Mouse (Mus musculus): ENCODE data around the gene Kcnk18. TPM values are rescaled to one million over a fixed set of nuclear protein-coding genes. Genes with fewer than 3 reads are reported as not detected.

Kcnk18 gene
- polyA plus RNA-seq, 1 experiment from 2014 or later = not detected

GRCm38 (mm10) chr19:59198161-59198560, 20.9 kb upstream of the Kcnk18 start:
- H3K9ac ChIP-seq (ENCODE audit: low read length) = no peak overlapping the region
- WGBS = 39% methylated on average over 7 of the region's 7 CpGs
- peaks cover 6% of the 10 kb centered on the region for H3K4me1 ChIP-seq (ENCODE audit: control insufficient read depth, insufficient read depth, low read length)
- peaks cover 51% of the 10 kb centered on the region for H3K27me3 ChIP-seq (ENCODE audit: control insufficient read depth, insufficient read depth, low read length)
- no peak overlapping the region for H3K27ac ChIP-seq (ENCODE audit: low read length)
- no peak overlapping the region for H3K4me3 ChIP-seq (ENCODE audit: low read length)
- no peaks in the 10 kb centered on the region for H3K36me3 ChIP-seq (ENCODE audit: control insufficient read depth, insufficient read depth)
- H3K4me2 ChIP-seq (ENCODE audit: low read depth, low read length) = no peak overlapping the region
- peaks cover 5% of the 10 kb centered on the region; the same call in 1 of the 2 replicates for H3K9me3 ChIP-seq (replicated peaks; ENCODE audit: control insufficient read depth, low read length)
- no peak for ATAC-seq (replicated peaks; ENCODE audit: extremely low read depth, insufficient read depth, low FRiP score)

DNA sequence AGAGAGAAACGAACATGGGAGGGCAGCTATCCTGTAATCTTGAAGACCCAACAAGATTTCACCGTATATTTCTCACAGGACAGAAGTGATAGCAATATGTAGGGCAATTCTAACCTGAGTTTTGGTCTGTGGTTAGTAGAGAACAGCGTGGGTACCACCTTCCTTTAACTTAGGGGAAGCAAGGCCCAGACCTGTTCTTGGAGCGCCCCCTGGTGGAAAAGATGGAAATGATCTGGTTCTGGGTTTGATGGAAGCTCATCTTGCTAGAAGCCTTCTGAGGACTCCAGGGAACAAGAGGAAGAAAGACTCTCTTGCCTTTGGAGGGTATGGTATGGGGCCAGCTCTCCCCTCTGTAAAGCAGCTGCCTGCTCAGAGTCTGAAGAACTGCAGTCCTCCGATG, 10.5 kb upstream of the Kcnk18 start:
- no peak overlapping the region for H3K9ac ChIP-seq (ENCODE audit: low read length)
- ATAC-seq (replicated peaks; ENCODE audit: extremely low read depth, insufficient read depth, low FRiP score) = no peak
- no peaks in the 10 kb centered on the region for H3K36me3 ChIP-seq (ENCODE audit: control insufficient read depth, insufficient read depth)
- H3K4me3 ChIP-seq (ENCODE audit: low read length) = no peak overlapping the region
- H3K4me2 ChIP-seq (ENCODE audit: low read depth, low read length) = no peak overlapping the region
- no peak overlapping the region for H3K27ac ChIP-seq (ENCODE audit: low read length)
- H3K9me3 ChIP-seq (replicated peaks; ENCODE audit: control insufficient read depth, low read length) = no peaks in the 10 kb centered on the region
- no peaks in the 10 kb centered on the region for H3K4me1 ChIP-seq (ENCODE audit: control insufficient read depth, insufficient read depth, low read length)
- peaks cover 2% of the 10 kb centered on the region; the same call in 1 of the 2 replicates for H3K27me3 ChIP-seq (ENCODE audit: control insufficient read depth, insufficient read depth, low read length)
- WGBS = 26% methylated on average over 5 of the region's 5 CpGs

DNA sequence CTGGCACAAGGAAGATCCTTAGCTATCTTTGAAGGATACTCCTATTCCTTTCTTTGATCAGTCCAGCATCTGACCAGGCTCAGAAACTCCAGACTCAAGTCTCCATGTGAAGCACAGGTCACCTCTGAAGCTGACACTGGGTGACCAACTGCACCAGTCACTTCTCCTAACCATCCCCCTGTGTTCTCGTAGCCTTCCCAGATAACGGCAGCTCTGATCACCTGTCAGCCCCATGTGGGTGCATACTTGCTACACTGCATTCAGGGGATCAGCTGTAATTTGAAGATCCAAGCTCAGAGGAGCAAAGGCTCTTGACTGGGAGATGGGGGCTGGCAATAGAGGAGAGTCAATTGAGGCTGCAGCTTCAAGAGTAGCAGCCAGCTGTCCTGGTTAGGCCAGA, 10.0 kb upstream of the Kcnk18 start:
- H3K4me2 ChIP-seq (ENCODE audit: low read depth, low read length) = no peak overlapping the region
- no peak overlapping the region for H3K27ac ChIP-seq (ENCODE audit: low read length)
- no peaks in the 10 kb centered on the region for H3K36me3 ChIP-seq (ENCODE audit: control insufficient read depth, insufficient read depth)
- no peaks in the 10 kb centered on the region for H3K4me1 ChIP-seq (ENCODE audit: control insufficient read depth, insufficient read depth, low read length)
- WGBS = 50% methylated on average over 2 of the region's 2 CpGs
- no peaks in the 10 kb centered on the region for H3K9me3 ChIP-seq (replicated peaks; ENCODE audit: control insufficient read depth, low read length)
- no peak for ATAC-seq (replicated peaks; ENCODE audit: extremely low read depth, insufficient read depth, low FRiP score)
- no peak overlapping the region for H3K9ac ChIP-seq (ENCODE audit: low read length)
- peaks cover 2% of the 10 kb centered on the region; the same call in 1 of the 2 replicates for H3K27me3 ChIP-seq (ENCODE audit: control insufficient read depth, insufficient read depth, low read length)
- no peak overlapping the region for H3K4me3 ChIP-seq (ENCODE audit: low read length)

- ATAC-seq (replicated peaks; ENCODE audit: extremely low read depth, insufficient read depth, low FRiP score) = no peak
- no peaks in the 10 kb centered on the region for H3K9me3 ChIP-seq (replicated peaks; ENCODE audit: control insufficient read depth, low read length)
- no peak overlapping the region for H3K27ac ChIP-seq (ENCODE audit: low read length)
- 76% methylated on average over 3 of the region's 3 CpGs for WGBS
- H3K4me2 ChIP-seq (ENCODE audit: low read depth, low read length) = no peak overlapping the region
- no peaks in the 10 kb centered on the region for H3K27me3 ChIP-seq (ENCODE audit: control insufficient read depth, insufficient read depth, low read length)
- no peaks in the 10 kb centered on the region for H3K4me1 ChIP-seq (ENCODE audit: control insufficient read depth, insufficient read depth, low read length)
- H3K9ac ChIP-seq (ENCODE audit: low read length) = no peak overlapping the region
- H3K4me3 ChIP-seq (ENCODE audit: low read length) = no peak overlapping the region
- H3K36me3 ChIP-seq (ENCODE audit: control insufficient read depth, insufficient read depth) = no peaks in the 10 kb centered on the region
Measured at GRCm38 (mm10) chr19:59216891-59217290, 2.1 kb upstream of the Kcnk18 start.

- WGBS = 51% methylated on average over 3 of the region's 3 CpGs
- no peak for ATAC-seq (replicated peaks; ENCODE audit: extremely low read depth, insufficient read depth, low FRiP score)
- H3K4me3 ChIP-seq (ENCODE audit: low read length) = no peak overlapping the region
- H3K27ac ChIP-seq (ENCODE audit: low read length) = no peak overlapping the region
- no peak overlapping the region for H3K4me2 ChIP-seq (ENCODE audit: low read depth, low read length)
- no peak overlapping the region for H3K9ac ChIP-seq (ENCODE audit: low read length)
- H3K27me3 ChIP-seq (ENCODE audit: control insufficient read depth, insufficient read depth, low read length) = no peaks in the 10 kb centered on the region
- H3K9me3 ChIP-seq (replicated peaks; ENCODE audit: control insufficient read depth, low read length) = no peaks in the 10 kb centered on the region
- no peaks in the 10 kb centered on the region for H3K36me3 ChIP-seq (ENCODE audit: control insufficient read depth, insufficient read depth)
- no peaks in the 10 kb centered on the region for H3K4me1 ChIP-seq (ENCODE audit: control insufficient read depth, insufficient read depth, low read length)
Measured at GRCm38 (mm10) chr19:59221131-59221530, 2.1 kb downstream of the Kcnk18 start.

DNA sequence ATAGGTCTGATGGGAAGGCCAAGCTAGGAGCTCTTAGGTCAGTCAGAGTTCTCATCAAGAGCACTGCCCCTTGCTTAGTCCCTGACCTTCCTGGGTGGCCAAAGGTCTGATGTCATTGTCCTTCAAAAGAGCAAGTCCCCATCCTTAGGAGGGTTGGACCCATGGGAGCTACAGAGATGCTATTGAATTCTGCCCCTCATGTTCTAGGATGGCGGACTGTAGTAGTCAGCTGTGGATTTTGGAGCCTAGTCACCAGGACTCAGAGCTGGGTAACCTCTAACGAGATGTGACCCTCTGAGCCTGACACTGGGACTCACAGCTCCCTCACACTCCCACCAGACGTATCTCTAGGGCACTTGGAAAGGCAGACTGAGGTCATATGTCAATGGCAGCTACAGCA, 9.4 kb downstream of the Kcnk18 start:
- no peak for ATAC-seq (replicated peaks; ENCODE audit: extremely low read depth, insufficient read depth, low FRiP score)
- H3K4me1 ChIP-seq (ENCODE audit: control insufficient read depth, insufficient read depth, low read length) = no peaks in the 10 kb centered on the region
- no peak overlapping the region for H3K9ac ChIP-seq (ENCODE audit: low read length)
- H3K27ac ChIP-seq (ENCODE audit: low read length) = no peak overlapping the region
- H3K4me2 ChIP-seq (ENCODE audit: low read depth, low read length) = no peak overlapping the region
- no peaks in the 10 kb centered on the region for H3K27me3 ChIP-seq (ENCODE audit: control insufficient read depth, insufficient read depth, low read length)
- no peaks in the 10 kb centered on the region for H3K9me3 ChIP-seq (replicated peaks; ENCODE audit: control insufficient read depth, low read length)
- no peaks in the 10 kb centered on the region for H3K36me3 ChIP-seq (ENCODE audit: control insufficient read depth, insufficient read depth)
- WGBS = 50% methylated on average over 3 of the region's 3 CpGs
- H3K4me3 ChIP-seq (ENCODE audit: low read length) = no peak overlapping the region

GRCm38 (mm10) chr19:59232786-59233185, 13.8 kb downstream of the Kcnk18 start:
- 55% methylated on average over 5 of the region's 5 CpGs for WGBS

DNA sequence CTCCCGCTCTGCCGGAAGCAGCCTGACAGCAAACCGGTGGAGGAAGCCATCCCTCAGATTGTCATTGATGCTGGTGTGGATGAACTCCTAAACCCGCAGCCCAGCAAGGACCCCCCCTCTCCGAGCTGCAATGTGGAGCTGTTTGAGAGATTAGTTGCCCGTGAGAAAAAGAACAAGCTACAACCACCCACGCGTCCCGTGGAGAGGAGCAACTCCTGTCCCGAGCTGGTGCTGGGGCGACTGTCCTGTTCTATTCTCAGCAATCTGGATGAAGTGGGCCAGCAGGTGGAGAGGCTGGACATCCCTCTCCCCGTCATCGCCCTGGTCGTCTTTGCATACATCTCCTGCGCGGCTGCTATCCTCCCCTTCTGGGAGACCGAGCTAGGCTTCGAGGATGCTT, 16.0 kb downstream of the Kcnk18 start:
- whole genome bisulfite sequencing = 71% methylated on average over 18 of the region's 18 CpGs
- Histone ChIP-seq H3K9me3 (replicated peaks; ENCODE audit: control insufficient read depth, low read length) (0 out of 2 replicates have a peak, but pooled peaks cover 3% of the 10 kb centered on the region), H3K4me3 (ENCODE audit: low read length) (no peak overlapping the region), H3K9ac (ENCODE audit: low read length) (no peak overlapping the region), H3K27ac (ENCODE audit: low read length) (no peak overlapping the region), H3K27me3 (ENCODE audit: control insufficient read depth, insufficient read depth, low read length) (peaks cover 5% of the 10 kb centered on the region; the same call in 1 of the 2 replicates), H3K4me1 (ENCODE audit: control insufficient read depth, insufficient read depth, low read length) (no peaks in the 10 kb centered on the region), H3K4me2 (ENCODE audit: low read depth, low read length) (no peak overlapping the region), H3K36me3 (ENCODE audit: control insufficient read depth, insufficient read depth) (no peaks in the 10 kb centered on the region)
- ATAC-seq (replicated peaks; ENCODE audit: extremely low read depth, insufficient read depth, low FRiP score) = no peak

More at GRCm38 (mm10) chr19:59232786-59233185, 13.8 kb downstream of the Kcnk18 start:
- Histone ChIP-seq H3K9me3 (replicated peaks; ENCODE audit: control insufficient read depth, low read length) (0 out of 2 replicates have a peak, but pooled peaks cover 3% of the 10 kb centered on the region), H3K36me3 (ENCODE audit: control insufficient read depth, insufficient read depth) (no peaks in the 10 kb centered on the region), H3K4me3 (ENCODE audit: low read length) (no peak overlapping the region), H3K27me3 (ENCODE audit: control insufficient read depth, insufficient read depth, low read length) (no peaks in the 10 kb centered on the region; the same call in 1 of the 2 replicates), H3K27ac (ENCODE audit: low read length) (no peak overlapping the region), H3K9ac (ENCODE audit: low read length) (no peak overlapping the region), H3K4me2 (ENCODE audit: low read depth, low read length) (no peak overlapping the region), H3K4me1 (ENCODE audit: control insufficient read depth, insufficient read depth, low read length) (no peaks in the 10 kb centered on the region)
- no peak for ATAC-seq (replicated peaks; ENCODE audit: extremely low read depth, insufficient read depth, low FRiP score)

DNA sequence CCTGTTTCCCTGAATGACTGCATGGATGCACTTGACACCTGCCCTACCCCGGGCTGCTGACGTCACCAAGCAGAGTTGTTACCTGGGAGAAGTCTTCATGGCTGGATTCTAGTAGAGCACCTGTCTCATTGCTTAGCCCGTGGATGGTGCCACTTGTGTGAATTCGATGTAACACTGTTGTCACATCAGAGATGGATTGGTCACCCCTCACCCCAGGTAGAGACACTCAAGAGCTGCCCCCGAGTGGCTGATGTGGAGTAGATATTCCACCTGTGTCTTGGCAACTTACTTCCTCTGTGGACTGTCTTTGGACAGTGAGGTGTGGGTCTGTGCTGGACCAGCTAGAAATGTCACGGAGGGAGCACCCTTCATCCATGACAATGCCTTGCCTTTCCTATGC, 17.0 kb downstream of the Kcnk18 start:
- H3K27ac ChIP-seq (ENCODE audit: low read length) = no peak overlapping the region
- H3K4me1 ChIP-seq (ENCODE audit: control insufficient read depth, insufficient read depth, low read length) = no peaks in the 10 kb centered on the region
- WGBS = 74% methylated on average over 6 of the region's 6 CpGs
- no peaks in the 10 kb centered on the region for H3K36me3 ChIP-seq (ENCODE audit: control insufficient read depth, insufficient read depth)
- H3K27me3 ChIP-seq (ENCODE audit: control insufficient read depth, insufficient read depth, low read length) = peaks cover 5% of the 10 kb centered on the region; the same call in 1 of the 2 replicates
- no peak overlapping the region for H3K4me2 ChIP-seq (ENCODE audit: low read depth, low read length)
- no peak overlapping the region for H3K4me3 ChIP-seq (ENCODE audit: low read length)
- ATAC-seq (replicated peaks; ENCODE audit: extremely low read depth, insufficient read depth, low FRiP score) = no peak
- 0 out of 2 replicates have a peak, but pooled peaks cover 3% of the 10 kb centered on the region for H3K9me3 ChIP-seq (replicated peaks; ENCODE audit: control insufficient read depth, low read length)
- no peak overlapping the region for H3K9ac ChIP-seq (ENCODE audit: low read length)

Data from heart, embryonic 16.5 days (tissue).